Mouse (Mus musculus) gastrocnemius, postnatal 10 days (tissue): ENCODE measurements around the gene Cgas. TPM values are rescaled to one million over a fixed set of nuclear protein-coding genes. Genes with fewer than 3 reads are reported as not detected.
"Not testable (repeated sequence)": the region's sequence is repeated elsewhere in the genome, so short reads cannot be mapped to it uniquely, and the experiment has no call there.

ENCODE experiments used
- DNase-seq: peaks from one replicate; pipeline ENCODE4 v3.0.0; 2021; ENCODE audit warnings: mixed read lengths
- long read RNA-seq, 2 experiments: library from polyadenylated mRNA; stranded (forward); transcript quantifications; one replicate each; pipeline ENCODE4 v2.0.0; 2021
- total RNA-seq, 2 experiments: library from RNA; stranded (reverse); gene quantifications; 2 replicates each; pipeline ENCODE4 v1.2.3; 2021

Gene Cgas
- 1 to 10 TPM in 1 of 2 experiments, under 1 TPM in 1; 0.96 to 1.2 TPM for total RNA-seq
- long read RNA-seq, experiment 1, full-length matches to known transcripts = 1 of 1 reads
- long read RNA-seq, experiment 1, partial matches to known transcripts = 0 of 1 reads
- long read RNA-seq, experiment 1, other reads (novel, unspliced or antisense) = 0 of 1 reads
- long read RNA-seq, experiment 2 = 0 reads

- peak; percentile 53 for DNase-seq
These were observed at the start of gene Cgas for GRCm38 (mm10) chr9:78442579-78443392. Gene Cgas (minus strand): TSS chr9:78443237.

GRCm38 (mm10) chr9:78492254-78492653, 49.2 kb upstream of the Cgas start:
- DNase-seq = no peak

GRCm38 (mm10) chr9:78491169-78491568, 48.1 kb upstream of the Cgas start:
- DNase-seq = no peak

GRCm38 (mm10) chr9:78488890-78489420, 45.9 kb upstream of the Cgas start, which contains the start of gene Eef1a1:
Gene Eef1a1 (minus strand): TSS chr9:78489151.
- DNase-seq = peak; percentile 65

GRCm38 (mm10) chr9:78488021-78488420, 45.0 kb upstream of the Cgas start:
- not testable (repeated sequence) for DNase-seq

- DNase-seq = no peak
These were observed 41.6 kb upstream of the Cgas start for GRCm38 (mm10) chr9:78484660-78485059.

- no peak for DNase-seq
These were observed 39.3 kb upstream of the Cgas start for GRCm38 (mm10) chr9:78482386-78482785.

- peak; percentile 89 for DNase-seq
These were observed 38.6 kb upstream of the Cgas start for GRCm38 (mm10) chr9:78481423-78482331.

GRCm38 (mm10) chr9:78480706-78481358, 37.8 kb upstream of the Cgas start:
- peak; percentile 68 for DNase-seq

- not testable (repeated sequence) for DNase-seq
These were observed 37.2 kb upstream of the Cgas start for GRCm38 (mm10) chr9:78480227-78480626.

- DNase-seq = not testable (repeated sequence)
These were observed 36.3 kb upstream of the Cgas start for GRCm38 (mm10) chr9:78479308-78479707.

- DNase-seq = not testable (repeated sequence)
These were observed 35.1 kb upstream of the Cgas start for GRCm38 (mm10) chr9:78478009-78478605.

GRCm38 (mm10) chr9:78477021-78477551, 34.0 kb upstream of the Cgas start:
- no peak for DNase-seq

- DNase-seq = no peak
These were observed 33.5 kb upstream of the Cgas start for GRCm38 (mm10) chr9:78476531-78477020.

GRCm38 (mm10) chr9:78475873-78476272, 32.8 kb upstream of the Cgas start:
- no peak for DNase-seq

- no peak for DNase-seq
These were observed 32.3 kb upstream of the Cgas start for GRCm38 (mm10) chr9:78475383-78475780.

GRCm38 (mm10) chr9:78474771-78475382, 31.8 kb upstream of the Cgas start:
- DNase-seq = no peak

- no peak for DNase-seq
These were observed 31.2 kb upstream of the Cgas start for GRCm38 (mm10) chr9:78474270-78474669.

- no peak for DNase-seq
These were observed 30.6 kb upstream of the Cgas start for GRCm38 (mm10) chr9:78473588-78473987.

- no peak for DNase-seq
These were observed 22.7 kb upstream of the Cgas start for GRCm38 (mm10) chr9:78465725-78466124.
